Mouse (Mus musculus) neural tube, embryonic 14.5 days (tissue): ENCODE data around the gene Polk. TPM values are rescaled to one million over a fixed set of nuclear protein-coding genes. Genes with fewer than 3 reads are reported as not detected.

Experiments used
- ATAC-seq: fragments of 200-750 bp; cut with Nextera tagmentation; 2 replicates; pipeline ENCODE4 v1.8.0; 2017; ENCODE audit warnings: low read depth, mild to moderate bottlenecking, moderate TSS enrichment, moderate library complexity
- H3K27ac ChIP-seq: fragments of 300-500 bp; sonication (generic); 2 replicates; pipeline ENCODE4 v1.5.1; 2014; ENCODE audit warnings: low read depth, mild to moderate bottlenecking, control low read depth, low read length, moderate library complexity, mixed read lengths
- H3K27me3 ChIP-seq: fragments of 300-500 bp; sonication (generic); 2 replicates; pipeline ENCODE4 v1.6.1; 2014; ENCODE audit warnings: low read length; ENCODE audit not compliant: control insufficient read depth, insufficient read depth
- H3K36me3 ChIP-seq: fragments of 300-500 bp; sonication (generic); 2 replicates; pipeline ENCODE4 v1.6.1; 2014; ENCODE audit warnings: low read length, mixed read lengths; ENCODE audit not compliant: control insufficient read depth, insufficient read depth
- H3K4me1 ChIP-seq: fragments of 300-500 bp; sonication (generic); 2 replicates; pipeline ENCODE4 v1.6.1; 2014; ENCODE audit warnings: low read length; ENCODE audit not compliant: control insufficient read depth, insufficient read depth
- H3K4me2 ChIP-seq: fragments of 300-500 bp; sonication (generic); 2 replicates; pipeline ENCODE4 v1.6.1; 2014; ENCODE audit warnings: mild to moderate bottlenecking, low read depth, low read length, control low read depth
- H3K4me3 ChIP-seq: fragments of 300-500 bp; sonication (generic); 2 replicates; pipeline ENCODE4 v1.5.1; 2014; ENCODE audit warnings: low read depth, low read length, control low read depth, mixed read lengths
- H3K9ac ChIP-seq: fragments of 300-500 bp; sonication (generic); replicated peaks from 2 replicates; pipeline ENCODE4 v1.6.1; 2014; ENCODE audit warnings: low read depth, mild to moderate bottlenecking, control low read depth, low read length, mixed read lengths
- H3K9me3 ChIP-seq: fragments of 300-500 bp; sonication (generic); 2 replicates; pipeline ENCODE4 v1.6.1; 2016; ENCODE audit warnings: low read length; ENCODE audit not compliant: control insufficient read depth
- WGBS: fragments of 180-500 bp; shearing (Covaris S2); extraction: QIAGEN DNeasy Blood & Tissue Kit; methylation state at CpG from one replicate; pipeline ENCODE4 v1.1.7; 2014; 5-methylcytosine and 5-hydroxymethylcytosine counted together
- polyA plus RNA-seq: library from polyadenylated mRNA; unstranded; fragments of >200 nt; fragmentation: Nextera tagmentation; extraction: Ambion mirVana; gene quantifications from 2 replicates; pipeline ENCODE4 v1.2.1, GENCODE M21; 2014

Polk gene
- polyA plus RNA-seq, 1 experiment from 2014 or later: 6.7 TPM

- no peak overlapping the region for H3K4me2 ChIP-seq
- WGBS: 81% methylated on average over 5 of the region's 5 CpGs
- no peak overlapping the region for H3K4me3 ChIP-seq
- no peak for ATAC-seq
- no peak overlapping the region for H3K9ac ChIP-seq
- H3K4me1 ChIP-seq: no peaks in the 10 kb centered on the region
- H3K27ac ChIP-seq: no peak overlapping the region
- no peaks in the 10 kb centered on the region for H3K36me3 ChIP-seq
- no peaks in the 10 kb centered on the region for H3K9me3 ChIP-seq
- H3K27me3 ChIP-seq: no peaks in the 10 kb centered on the region
Measured at GRCm38 (mm10) chr13:96536821-96537572, 5.4 kb downstream of the Polk start.

DNA sequence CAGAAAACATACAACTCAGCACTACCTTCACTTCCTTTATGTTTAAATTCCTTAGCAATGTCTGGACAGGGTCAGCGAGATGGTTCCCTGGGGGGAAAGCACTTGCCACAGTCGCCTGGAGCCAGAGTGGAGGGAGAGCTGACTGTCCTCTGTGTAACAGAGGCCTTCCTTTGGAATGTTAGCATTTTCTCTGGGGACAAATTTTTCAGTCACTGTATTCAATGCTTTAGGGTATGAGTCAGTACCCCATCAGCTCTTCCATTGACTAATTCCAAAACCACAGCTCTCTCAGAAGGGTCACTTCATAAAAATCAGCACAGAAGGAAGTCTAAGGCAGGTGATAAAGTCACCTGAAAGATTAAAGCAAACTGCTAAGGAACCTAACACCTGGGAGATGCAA, 8.6 kb downstream of the Polk start:
- Histone ChIP-seq H3K27ac (no peak overlapping the region), H3K36me3 (no peaks in the 10 kb centered on the region), H3K9me3 (no peaks in the 10 kb centered on the region), H3K9ac (no peak overlapping the region), H3K4me1 (no peaks in the 10 kb centered on the region), H3K4me2 (no peak overlapping the region), H3K4me3 (no peak overlapping the region), H3K27me3 (no peaks in the 10 kb centered on the region)
- WGBS: 76% methylated on average over 2 of the region's 2 CpGs
- ATAC-seq: no peak

- no peaks in the 10 kb centered on the region for H3K9me3 ChIP-seq
- no peak for ATAC-seq
- H3K4me2 ChIP-seq: no peak overlapping the region
- 85% methylated on average over 6 of the region's 6 CpGs for WGBS
- no peaks in the 10 kb centered on the region for H3K36me3 ChIP-seq
- H3K4me1 ChIP-seq: no peaks in the 10 kb centered on the region
- H3K27ac ChIP-seq: no peak overlapping the region
- H3K9ac ChIP-seq: no peak overlapping the region
- H3K4me3 ChIP-seq: no peak overlapping the region
- H3K27me3 ChIP-seq: no peaks in the 10 kb centered on the region
Measured at GRCm38 (mm10) chr13:96532176-96532575, 10.2 kb downstream of the Polk start.

DNA sequence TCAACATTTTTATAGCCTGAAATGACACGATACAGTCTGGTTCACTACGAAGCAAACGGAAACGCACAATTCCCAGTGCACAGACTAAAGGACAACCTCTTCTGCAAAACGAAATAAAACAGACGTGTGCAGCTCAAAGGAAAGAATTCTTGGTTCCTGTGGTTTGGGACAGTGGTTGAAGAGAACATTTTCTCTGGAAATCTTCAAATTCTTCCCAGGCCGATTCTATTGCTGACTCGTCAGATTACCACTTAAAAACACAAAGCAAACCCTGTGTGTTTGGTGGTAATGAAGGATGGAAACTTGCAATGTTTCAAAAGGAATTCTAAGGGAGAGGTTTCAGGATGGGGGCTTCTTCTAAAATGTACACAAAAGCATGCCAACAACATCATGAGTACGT, 12.3 kb downstream of the Polk start:
- Histone ChIP-seq H3K9ac (no peak overlapping the region), H3K9me3 (no peaks in the 10 kb centered on the region), H3K4me1 (no peaks in the 10 kb centered on the region), H3K27me3 (no peaks in the 10 kb centered on the region), H3K27ac (no peak overlapping the region), H3K4me2 (no peak overlapping the region), H3K36me3 (no peaks in the 10 kb centered on the region), H3K4me3 (no peak overlapping the region)
- ATAC-seq: no peak
- 95% methylated on average over 9 of the region's 9 CpGs for WGBS

- Histone ChIP-seq H3K27ac (no peak overlapping the region), H3K27me3 (no peaks in the 10 kb centered on the region), H3K9me3 (no peaks in the 10 kb centered on the region), H3K9ac (no peak overlapping the region), H3K4me2 (no peak overlapping the region), H3K4me1 (no peaks in the 10 kb centered on the region), H3K4me3 (no peak overlapping the region), H3K36me3 (no peaks in the 10 kb centered on the region)
- 94% methylated on average over 3 of the region's 3 CpGs for WGBS
- ATAC-seq: no peak
Measured at GRCm38 (mm10) chr13:96529542-96529941, 12.8 kb downstream of the Polk start.

- ATAC-seq: no peak
- Histone ChIP-seq H3K9ac (no peak overlapping the region), H3K36me3 (no peaks in the 10 kb centered on the region), H3K4me1 (no peaks in the 10 kb centered on the region), H3K4me3 (no peak overlapping the region), H3K9me3 (no peaks in the 10 kb centered on the region), H3K27ac (no peak overlapping the region), H3K27me3 (no peaks in the 10 kb centered on the region), H3K4me2 (no peak overlapping the region)
- 99% methylated on average over 3 of the region's 3 CpGs for WGBS
Measured at GRCm38 (mm10) chr13:96528776-96529175, 13.6 kb downstream of the Polk start.

- WGBS: 91% methylated on average over 11 of the region's 11 CpGs
Measured at GRCm38 (mm10) chr13:96527856-96528255, 14.5 kb downstream of the Polk start.

GRCm38 (mm10) chr13:96527022-96527421, 15.4 kb downstream of the Polk start:
- Histone ChIP-seq H3K4me3 (no peak overlapping the region), H3K4me2 (no peak overlapping the region), H3K9me3 (no peaks in the 10 kb centered on the region), H3K27me3 (no peaks in the 10 kb centered on the region), H3K36me3 (no peaks in the 10 kb centered on the region), H3K4me1 (no peaks in the 10 kb centered on the region), H3K9ac (no peak overlapping the region), H3K27ac (no peak overlapping the region)
- no peak for ATAC-seq
- 96% methylated on average over 3 of the region's 3 CpGs for WGBS

More at GRCm38 (mm10) chr13:96527856-96528255, 14.5 kb downstream of the Polk start:
- ATAC-seq: no peak
- Histone ChIP-seq H3K4me1 (no peaks in the 10 kb centered on the region), H3K9ac (no peak overlapping the region), H3K4me3 (no peak overlapping the region), H3K27ac (no peak overlapping the region), H3K27me3 (no peaks in the 10 kb centered on the region), H3K36me3 (no peaks in the 10 kb centered on the region), H3K9me3 (no peaks in the 10 kb centered on the region), H3K4me2 (no peak overlapping the region)

DNA sequence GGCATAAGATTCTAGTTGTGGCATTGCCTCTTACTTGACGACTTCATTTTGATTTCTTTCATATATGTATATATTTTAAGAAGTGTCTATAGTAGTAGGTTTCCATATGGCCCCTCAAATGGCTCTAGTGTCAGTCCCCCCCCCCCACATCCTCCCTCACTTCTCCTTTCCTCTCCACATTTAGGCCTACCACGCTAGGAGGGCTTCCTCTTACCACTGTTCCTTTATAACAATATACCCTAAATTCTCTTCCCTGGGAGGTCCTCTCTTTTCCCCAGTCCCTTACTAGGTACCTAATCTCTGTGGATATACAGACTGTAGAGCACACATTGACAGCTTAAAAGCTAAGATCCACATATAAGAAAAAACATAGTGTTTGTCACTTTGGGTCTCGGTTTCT, 21.1 kb downstream of the Polk start:
- H3K4me1 ChIP-seq: no peaks in the 10 kb centered on the region
- H3K4me3 ChIP-seq: no peak overlapping the region
- no peaks in the 10 kb centered on the region for H3K27me3 ChIP-seq
- no peaks in the 10 kb centered on the region for H3K36me3 ChIP-seq
- no peaks in the 10 kb centered on the region for H3K9me3 ChIP-seq
- no peak overlapping the region for H3K4me2 ChIP-seq
- WGBS: 90% methylated on average over 3 of the region's 3 CpGs
- H3K27ac ChIP-seq: no peak overlapping the region
- no peak overlapping the region for H3K9ac ChIP-seq
- ATAC-seq: no peak
